Comparison of ENCODE assay signal across 10 mouse cellular contexts in genomic region chr9:116591071-116591470, GRCm38 (mm10).
DNase-seq lines count a peak whose midpoint lies in the region; ATAC-seq and TF ChIP-seq lines count a peak whose summit lies in the region.
"Had no signal": no experiment of that assay in that cellular context is flagged by ENCODE, and none has a peak within 500 bp of the region (broad histone marks: within the 10 kb centered on the region; RNA-seq: fewer than 3 reads in every experiment).

No protein-coding gene starts in this region.

- DNase-seq in heart, adult 11 months: peak; percentile 94
- DNase-seq in adipocyte (ENCODE audit: low spot score): peak; percentile 3
- DNase-seq in heart, adult 9 months (ENCODE audit: low spot score in 2 of 2): peak; percentile 44 to 49
- DNase-seq in lung, embryonic 14.5 days: peak; percentile 10
- no peak for DNase-seq in cerebellum, postnatal 14 days
- no peak for DNase-seq in adrenal gland, adult 8-10 months
- DNase-seq in ovary, postnatal 36 days (ENCODE audit: low spot score): no peak
- DNase-seq: liver had no signal

- H3K4me1 ChIP-seq in heart, embryonic 11.5 days (ENCODE audit: control insufficient read depth, insufficient read depth, low read length): no peaks in the 10 kb centered on the region
- no peaks in the 10 kb centered on the region for H3K4me1 ChIP-seq in lung, embryonic 14.5 days (ENCODE audit: insufficient read depth)
- H3K4me1 ChIP-seq: neural tube, embryonic 15.5 days had no signal

- no peaks in the 10 kb centered on the region for H3K36me3 ChIP-seq in heart, embryonic 11.5 days (ENCODE audit: control insufficient read depth, insufficient read depth, low read length)
- H3K36me3 ChIP-seq in lung, embryonic 14.5 days (ENCODE audit: insufficient read depth): no peaks in the 10 kb centered on the region
- H3K36me3 ChIP-seq: neural tube, embryonic 15.5 days had no signal

- no peak for TF ChIP-seq CTCF in lung, embryonic 14.5 days (IDR thresholded peaks at IDR 0.05; ENCODE audit: low read depth)

- H3K27me3 ChIP-seq in heart, embryonic 11.5 days (ENCODE audit: control insufficient read depth, insufficient read depth, low read length): no peaks in the 10 kb centered on the region
- no peaks in the 10 kb centered on the region for H3K27me3 ChIP-seq in lung, embryonic 14.5 days (ENCODE audit: insufficient read depth, low read length)
- H3K27me3 ChIP-seq: neural tube, embryonic 15.5 days had no signal

- WGBS in heart, embryonic 11.5 days (ENCODE audit: insufficient replicate concordance): 82% methylated on average over 9 of the region's 9 CpGs
- 86% methylated on average over 9 of the region's 9 CpGs for WGBS in lung, embryonic 14.5 days

- no peak overlapping the region for H3K27ac ChIP-seq in heart, embryonic 11.5 days (ENCODE audit: low read depth, low read length)
- no peak overlapping the region for H3K27ac ChIP-seq in lung, embryonic 14.5 days (ENCODE audit: low read depth)
- H3K27ac ChIP-seq: neural tube, embryonic 15.5 days had no signal

- ATAC-seq in heart, embryonic 11.5 days (replicated peaks; ENCODE audit: insufficient number of reproducible peaks, low FRiP score, low TSS enrichment): no peak
- ATAC-seq in lung, embryonic 14.5 days (ENCODE audit: insufficient read depth): no peak

- no peak overlapping the region for H3K9ac ChIP-seq in heart, embryonic 11.5 days (ENCODE audit: low read depth, low read length)
- H3K9ac ChIP-seq in lung, embryonic 14.5 days: no peak overlapping the region
- H3K9ac ChIP-seq: neural tube, embryonic 15.5 days had no signal

- H3K4me2 ChIP-seq in heart, embryonic 11.5 days: no peak overlapping the region
- no peak overlapping the region for H3K4me2 ChIP-seq in lung, embryonic 14.5 days
- H3K4me2 ChIP-seq: neural tube, embryonic 15.5 days had no signal

- no peak overlapping the region for H3K4me3 ChIP-seq in heart, embryonic 11.5 days (ENCODE audit: low read depth, low read length)
- H3K4me3 ChIP-seq in lung, embryonic 14.5 days (ENCODE audit: low read depth, low read length): no peak overlapping the region
- H3K4me3 ChIP-seq: neural tube, embryonic 15.5 days had no signal

- H3K9me3 ChIP-seq in heart, embryonic 11.5 days (replicated peaks; ENCODE audit: control insufficient read depth, low read length): peaks cover 2% of the 10 kb centered on the region; the same call in 1 of the 2 replicates
- no peaks in the 10 kb centered on the region for H3K9me3 ChIP-seq in lung, embryonic 14.5 days (ENCODE audit: low read depth, low read length)
- H3K9me3 ChIP-seq: neural tube, embryonic 15.5 days had no signal

Comparison
In these comparisons a context has a peak if more than half of its experiments do, and no peak if none do; other contexts are left out.
1. DNase-seq: peak in heart, adult 11 months (single experiment), adipocyte (single experiment), heart, adult 9 months (2 of 2) and lung, embryonic 14.5 days (single experiment); none in cerebellum, postnatal 14 days (0 of 2), adrenal gland, adult 8-10 months (single experiment) and ovary, postnatal 36 days (single experiment).